Mouse (Mus musculus): ENCODE measurements around the gene Srcin1. TPM values are rescaled to one million over a fixed set of nuclear protein-coding genes. Genes with fewer than 3 reads are reported as not detected.
A peak's percentile ranks its signal among the peaks of the same experiment; 100 is the strongest.

Srcin1 gene
- polyA plus RNA-seq, 1 experiment from 2014 or later = 0.80 TPM

DNA sequence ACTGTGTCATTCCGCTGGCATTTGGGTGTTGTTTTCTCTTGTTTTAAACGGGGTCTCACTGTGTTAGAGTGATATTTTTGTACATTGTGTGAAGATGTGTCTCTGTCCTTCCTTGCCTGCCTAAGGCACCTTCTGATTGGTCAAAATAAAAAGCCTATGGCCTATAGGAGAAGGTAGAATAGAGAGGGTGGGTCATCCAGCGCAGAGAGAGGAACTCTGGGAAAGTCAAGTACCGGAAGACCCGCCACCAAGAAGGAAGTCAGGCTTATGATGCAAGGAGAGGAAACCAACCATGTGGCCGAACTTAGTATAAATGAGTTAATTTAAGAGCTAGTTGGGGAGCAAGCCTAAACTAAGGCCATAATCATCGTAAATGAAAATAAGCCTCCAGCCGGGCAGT, 23.1 kb upstream of the Srcin1 start:
- no peak for DNase-seq (ENCODE audit: low spot score)
- WGBS = 92% methylated on average over 8 of the region's 8 CpGs
- H3K4me3 ChIP-seq = no peak overlapping the region

GRCm38 (mm10) chr11:97597945-97598691, 22.1 kb upstream of the Srcin1 start:
- Histone ChIP-seq H3K4me1 (peaks cover 10% of the 10 kb centered on the region), H3K36me3 (replicated peaks) (no peaks in the 10 kb centered on the region), H3K27me3 (replicated peaks; ENCODE audit: low read depth, poor library complexity, severe bottlenecking) (peaks cover 4% of the 10 kb centered on the region), H3K27ac (replicated peaks) (no peak overlapping the region), H3K9me3 (0 out of 2 replicates have a peak, but pooled peaks cover 4% of the 10 kb centered on the region), H3K4me3 (no peak overlapping the region)
- WGBS = 78% methylated on average over 10 of the region's 10 CpGs
- no peak for DNase-seq (ENCODE audit: low spot score)

More for the DNA sequence above, 23.1 kb upstream of the Srcin1 start:
- Histone ChIP-seq H3K9me3 (0 out of 2 replicates have a peak, but pooled peaks cover 4% of the 10 kb centered on the region), H3K27me3 (replicated peaks; ENCODE audit: low read depth, poor library complexity, severe bottlenecking) (peaks cover 5% of the 10 kb centered on the region), H3K36me3 (replicated peaks) (no peaks in the 10 kb centered on the region), H3K4me1 (peaks cover 10% of the 10 kb centered on the region), H3K27ac (replicated peaks) (no peak overlapping the region)

DNA sequence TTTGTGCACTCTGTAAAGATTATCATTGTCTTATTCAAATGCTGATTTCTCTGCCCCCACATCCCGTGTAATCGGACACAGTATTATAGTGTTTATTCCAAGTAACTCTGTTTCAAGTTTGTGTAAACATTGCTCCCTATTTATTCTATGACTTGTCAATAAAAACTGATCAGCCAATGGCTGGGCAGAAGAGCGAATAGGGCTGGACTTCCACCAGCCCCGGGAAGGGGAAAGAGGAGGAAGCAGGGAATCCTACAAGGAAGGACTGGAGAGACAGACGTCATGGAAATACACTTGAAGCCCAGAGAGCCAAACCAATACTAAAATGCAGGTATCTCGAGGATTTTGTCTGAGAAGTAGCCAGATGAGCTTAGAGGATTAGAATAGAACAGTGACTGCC, 18.1 kb upstream of the Srcin1 start:
- Histone ChIP-seq H3K27me3 (replicated peaks; ENCODE audit: low read depth, poor library complexity, severe bottlenecking) (peaks cover 24% of the 10 kb centered on the region), H3K9me3 (no peaks in the 10 kb centered on the region), H3K27ac (replicated peaks) (no peak overlapping the region), H3K4me1 (peaks cover 16% of the 10 kb centered on the region), H3K36me3 (replicated peaks) (no peaks in the 10 kb centered on the region), H3K4me3 (0 out of 2 replicates have a peak overlapping the region, but pooled peaks have one; percentile 1)
- WGBS = 55% methylated on average over 6 of the region's 6 CpGs
- no peak for DNase-seq (ENCODE audit: low spot score)

DNA sequence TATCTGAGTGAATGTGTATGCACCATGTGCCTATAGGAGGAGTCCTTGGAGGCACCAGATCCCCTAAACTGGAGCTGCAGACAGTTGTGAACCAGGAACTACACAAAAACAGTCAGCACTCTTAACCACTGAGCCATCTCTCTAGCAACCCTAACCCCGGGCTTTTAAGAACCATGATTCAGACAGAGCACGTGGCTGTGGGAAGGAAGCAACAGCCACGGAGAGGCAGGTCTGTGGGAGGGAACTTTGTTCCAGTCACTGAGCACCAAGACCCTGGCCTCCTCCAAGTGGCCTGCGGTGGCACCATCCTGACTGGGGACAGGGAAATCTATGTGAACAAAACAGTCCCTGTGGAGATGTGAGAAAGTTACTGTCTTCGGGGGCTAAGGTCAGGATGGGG, 15.9 kb upstream of the Srcin1 start:
- no peaks in the 10 kb centered on the region for H3K36me3 ChIP-seq (replicated peaks)
- 30% methylated on average over 5 of the region's 5 CpGs for WGBS
- no peak overlapping the region for H3K4me3 ChIP-seq
- DNase-seq (ENCODE audit: low spot score) = no peak
- H3K9me3 ChIP-seq = no peaks in the 10 kb centered on the region
- peaks cover 34% of the 10 kb centered on the region for H3K27me3 ChIP-seq (replicated peaks; ENCODE audit: low read depth, poor library complexity, severe bottlenecking)
- H3K4me1 ChIP-seq = peaks cover 22% of the 10 kb centered on the region
- no peak overlapping the region for H3K27ac ChIP-seq (replicated peaks)

DNA sequence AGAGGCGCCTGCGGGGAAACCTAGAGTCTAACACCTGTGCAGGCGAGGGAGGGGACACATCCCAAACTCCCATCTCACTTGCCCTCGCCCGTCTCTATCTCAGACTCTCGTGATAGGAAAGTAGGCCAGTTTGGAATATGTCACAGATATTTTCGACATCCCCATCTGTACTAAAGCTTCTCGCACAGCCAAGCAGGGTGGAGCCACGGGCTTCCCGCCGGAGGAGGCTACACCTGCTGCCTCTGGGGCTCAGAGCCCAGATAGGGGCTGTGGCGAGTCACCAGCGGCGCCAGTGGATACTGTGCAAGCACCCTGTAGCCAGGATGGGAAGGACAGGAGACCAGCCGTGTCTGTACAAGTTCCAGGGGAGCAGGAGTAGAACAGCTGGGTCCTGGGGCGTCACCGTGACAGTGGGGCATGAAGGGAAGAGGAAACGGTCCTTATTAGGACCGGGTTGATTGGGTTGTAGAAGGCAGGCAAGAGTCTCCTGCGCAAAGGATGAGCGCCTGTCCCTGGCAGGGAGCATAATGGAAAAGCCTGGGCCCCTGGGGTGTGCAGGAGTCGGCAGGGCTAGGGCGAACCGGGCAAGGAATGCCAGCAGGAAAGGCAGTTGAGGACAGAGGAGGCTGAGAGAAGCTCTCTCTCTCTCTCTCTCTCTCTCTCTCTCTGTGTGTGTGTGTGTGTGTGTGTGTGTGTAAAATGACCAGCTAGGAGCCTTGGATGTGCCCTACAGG, 14.4 kb upstream of the Srcin1 start:
- no peaks in the 10 kb centered on the region for H3K36me3 ChIP-seq (replicated peaks)
- no peaks in the 10 kb centered on the region for H3K9me3 ChIP-seq
- 28% methylated on average over 24 of the region's 24 CpGs for WGBS
- no peak overlapping the region for H3K27ac ChIP-seq (replicated peaks)
- peaks cover 25% of the 10 kb centered on the region for H3K4me1 ChIP-seq
- no peak for DNase-seq (ENCODE audit: low spot score)
- H3K4me3 ChIP-seq = no peak overlapping the region
- peaks cover 37% of the 10 kb centered on the region for H3K27me3 ChIP-seq (replicated peaks; ENCODE audit: low read depth, poor library complexity, severe bottlenecking)

DNA sequence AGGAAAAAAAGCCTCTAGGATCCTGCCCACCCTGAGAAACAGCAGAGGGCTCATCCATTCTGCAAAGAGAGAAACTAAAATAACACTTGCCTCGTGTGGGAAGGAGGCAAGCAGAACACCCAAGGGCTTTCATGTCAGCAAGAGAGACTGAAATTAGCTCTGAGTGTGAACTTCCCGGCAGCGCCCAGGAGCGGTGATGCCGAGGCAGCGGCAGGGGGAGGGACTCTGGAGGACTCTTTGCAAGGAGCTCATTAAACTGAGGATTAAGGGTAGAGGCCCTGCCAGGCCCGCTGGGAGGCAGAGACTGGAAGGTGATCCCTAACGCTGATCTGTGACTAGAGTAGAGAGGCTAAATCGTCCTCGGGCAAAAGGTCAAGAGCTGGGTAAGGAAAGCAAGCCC, 13.2 kb upstream of the Srcin1 start:
- Histone ChIP-seq H3K4me3 (0 out of 2 replicates have a peak overlapping the region, but pooled peaks have one; percentile 13), H3K27ac (replicated peaks) (no peak overlapping the region), H3K9me3 (no peaks in the 10 kb centered on the region), H3K27me3 (replicated peaks; ENCODE audit: low read depth, poor library complexity, severe bottlenecking) (peaks cover 37% of the 10 kb centered on the region), H3K36me3 (replicated peaks) (no peaks in the 10 kb centered on the region), H3K4me1 (peaks cover 25% of the 10 kb centered on the region)
- 3% methylated on average over 10 of the region's 10 CpGs for WGBS
- DNase-seq (ENCODE audit: low spot score) = peak; percentile 62

- 62% methylated on average over 10 of the region's 10 CpGs for WGBS
- H3K4me3 ChIP-seq = no peak overlapping the region
- H3K4me1 ChIP-seq = peaks cover 25% of the 10 kb centered on the region
- H3K9me3 ChIP-seq = no peaks in the 10 kb centered on the region
- H3K27me3 ChIP-seq (replicated peaks; ENCODE audit: low read depth, poor library complexity, severe bottlenecking) = peaks cover 28% of the 10 kb centered on the region
- no peak overlapping the region for H3K27ac ChIP-seq (replicated peaks)
- no peaks in the 10 kb centered on the region for H3K36me3 ChIP-seq (replicated peaks)
- no peak for DNase-seq (ENCODE audit: low spot score)
Observed at GRCm38 (mm10) chr11:97585932-97586331, 9.9 kb upstream of the Srcin1 start.

GRCm38 (mm10) chr11:97584476-97584875, 8.5 kb upstream of the Srcin1 start:
- H3K9me3 ChIP-seq = no peaks in the 10 kb centered on the region
- DNase-seq (ENCODE audit: low spot score) = no peak
- no peak overlapping the region for H3K4me3 ChIP-seq
- no peaks in the 10 kb centered on the region for H3K36me3 ChIP-seq (replicated peaks)
- 74% methylated on average over 7 of the region's 7 CpGs for WGBS
- H3K4me1 ChIP-seq = peaks cover 17% of the 10 kb centered on the region
- H3K27ac ChIP-seq (replicated peaks) = no peak overlapping the region
- peaks cover 30% of the 10 kb centered on the region for H3K27me3 ChIP-seq (replicated peaks; ENCODE audit: low read depth, poor library complexity, severe bottlenecking)

- H3K27ac ChIP-seq (replicated peaks) = no peak overlapping the region
- peaks cover 66% of the 10 kb centered on the region for H3K27me3 ChIP-seq (replicated peaks; ENCODE audit: low read depth, poor library complexity, severe bottlenecking)
- H3K4me1 ChIP-seq = peaks cover 42% of the 10 kb centered on the region
- H3K9me3 ChIP-seq = no peaks in the 10 kb centered on the region
- no peak for DNase-seq (ENCODE audit: low spot score)
- 14% methylated on average over 10 of the region's 10 CpGs for WGBS
- no peaks in the 10 kb centered on the region for H3K36me3 ChIP-seq (replicated peaks)
- 0 out of 2 replicates have a peak overlapping the region, but pooled peaks have one; percentile 21 for H3K4me3 ChIP-seq
Observed at GRCm38 (mm10) chr11:97579088-97579857, 3.3 kb upstream of the Srcin1 start.

- DNase-seq (ENCODE audit: low spot score) = no peak
- H3K27me3 ChIP-seq (replicated peaks; ENCODE audit: low read depth, poor library complexity, severe bottlenecking) = peaks cover 75% of the 10 kb centered on the region
- no peaks in the 10 kb centered on the region for H3K9me3 ChIP-seq
- 0 out of 2 replicates have a peak overlapping the region, but pooled peaks have one; percentile 7 for H3K27ac ChIP-seq (replicated peaks)
- 0 out of 2 replicates have a peak overlapping the region, but pooled peaks have one; percentile 2 for H3K4me3 ChIP-seq
- WGBS = 33% methylated on average over 2 of the region's 2 CpGs
- no peaks in the 10 kb centered on the region for H3K36me3 ChIP-seq (replicated peaks)
- peaks cover 52% of the 10 kb centered on the region for H3K4me1 ChIP-seq
Observed at GRCm38 (mm10) chr11:97578286-97578685, 2.3 kb upstream of the Srcin1 start.

DNA sequence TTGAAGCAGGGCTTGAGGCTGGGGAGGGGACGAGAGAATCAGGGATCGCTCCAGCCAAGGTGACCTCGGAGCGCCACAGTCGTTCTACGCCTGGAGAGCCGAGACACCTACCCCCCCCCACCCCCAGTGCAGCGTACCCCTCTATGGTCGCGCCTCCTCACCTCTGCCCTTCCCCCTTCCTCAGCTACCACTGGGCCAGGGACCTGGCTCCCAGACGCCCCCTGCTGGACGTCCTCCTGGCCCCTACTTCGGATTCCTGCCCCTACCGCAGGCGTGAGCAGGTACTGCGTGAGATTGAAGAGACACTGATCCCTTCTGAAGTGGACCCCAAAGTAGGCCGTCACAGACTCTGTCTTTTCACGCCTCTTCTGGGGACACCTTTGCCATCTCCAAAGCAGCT, 348 bp downstream of the Srcin1 start:
- Histone ChIP-seq H3K9me3 (no peaks in the 10 kb centered on the region), H3K27ac (replicated peaks) (peak overlapping the region; percentile 87), H3K4me3 (peak overlapping the region; percentile 76), H3K4me1 (peaks cover 79% of the 10 kb centered on the region), H3K36me3 (replicated peaks) (no peaks in the 10 kb centered on the region), H3K27me3 (replicated peaks; ENCODE audit: low read depth, poor library complexity, severe bottlenecking) (peaks cover 99% of the 10 kb centered on the region)
- 2% methylated on average over 18 of the region's 18 CpGs for WGBS
- peak; percentile 92 for DNase-seq (ENCODE audit: low spot score)

DNA sequence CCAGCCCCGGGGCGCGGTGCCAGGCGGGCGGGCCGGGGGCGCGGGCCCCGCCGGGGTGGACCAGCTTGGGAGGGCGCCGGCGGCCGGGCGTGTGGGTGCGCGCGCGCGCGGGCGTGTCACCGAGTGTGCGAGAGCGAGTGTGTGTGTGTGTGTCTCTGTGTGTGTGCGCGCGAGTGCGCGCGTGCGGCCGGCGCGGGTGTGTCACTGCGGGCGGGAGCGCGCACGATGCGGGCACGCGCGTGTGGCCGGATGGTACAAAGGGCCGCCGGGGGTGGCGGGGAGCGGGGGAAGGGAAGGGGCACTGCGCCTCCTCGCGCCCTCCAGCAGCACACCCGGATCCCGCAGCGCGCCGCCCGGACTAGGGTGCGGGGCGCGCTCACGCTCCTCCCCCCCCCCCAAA, 911 bp downstream of the Srcin1 start:
- peak overlapping the region; percentile 87 for H3K27ac ChIP-seq (replicated peaks)
- peaks cover 99% of the 10 kb centered on the region for H3K27me3 ChIP-seq (replicated peaks; ENCODE audit: low read depth, poor library complexity, severe bottlenecking)
- H3K4me1 ChIP-seq = peaks cover 84% of the 10 kb centered on the region

More for the DNA sequence above, 911 bp downstream of the Srcin1 start:
- peak; percentile 78 for DNase-seq (ENCODE audit: low spot score)
- H3K36me3 ChIP-seq (replicated peaks) = no peaks in the 10 kb centered on the region
- no peaks in the 10 kb centered on the region for H3K9me3 ChIP-seq
- under 1% methylated on average over 61 of the region's 62 CpGs for WGBS
- peak overlapping the region; percentile 76 for H3K4me3 ChIP-seq
